Mouse (Mus musculus): Measurements from ENCODE around the gene Kank2. TPM values are rescaled to one million over a fixed set of nuclear protein-coding genes. Genes with fewer than 3 reads are reported as not detected.

The Kank2 gene
- polyA plus RNA-seq, 1 experiment from 2014 or later = 3.3 TPM

GRCm38 (mm10) chr9:21762135-21762534 lies 36.4 kb downstream of the Kank2 start:
- no peaks in the 10 kb centered on the region for H3K27me3 ChIP-seq (ENCODE audit: control insufficient read depth, insufficient read depth, low read length)
- ATAC-seq (ENCODE audit: low FRiP score) (no peak), DNase-seq (ENCODE audit: low spot score) (no peak)
- no peak overlapping the region for H3K27ac ChIP-seq
- H3K4me3 ChIP-seq (replicated peaks; ENCODE audit: low read length) = no peak overlapping the region
- peaks cover 5% of the 10 kb centered on the region; the same call in 1 of the 2 replicates for H3K4me1 ChIP-seq (replicated peaks; ENCODE audit: control insufficient read depth, insufficient read depth, low read length)
- no peaks in the 10 kb centered on the region for H3K36me3 ChIP-seq (replicated peaks; ENCODE audit: control insufficient read depth, insufficient read depth)
- H3K9ac ChIP-seq = no peak overlapping the region
- no peaks in the 10 kb centered on the region for H3K9me3 ChIP-seq (ENCODE audit: control insufficient read depth, low read length)
- no peak overlapping the region for H3K4me2 ChIP-seq (replicated peaks)

GRCm38 (mm10) chr9:21760155-21761088 lies 38.1 kb downstream of the Kank2 start, which contains the start of gene Spc24:
Gene Spc24, minus strand, starts transcription at chr9:21760303.
- Histone ChIP-seq H3K4me3 (replicated peaks; ENCODE audit: low read length) (peak within 1 kb of the TSS; percentile 63), H3K4me1 (replicated peaks; ENCODE audit: control insufficient read depth, insufficient read depth, low read length) (peaks cover 5% of the 10 kb centered on the region; the same call in 1 of the 2 replicates)
- 2% methylated on average over 40 of the region's 54 CpGs for WGBS

GRCm38 (mm10) chr9:21759718-21760117 lies 38.8 kb downstream of the Kank2 start:
- H3K27ac ChIP-seq = no peak overlapping the region
- peak overlapping the region; percentile 63 for H3K4me3 ChIP-seq (replicated peaks; ENCODE audit: low read length)
- H3K36me3 ChIP-seq (replicated peaks; ENCODE audit: control insufficient read depth, insufficient read depth) = no peaks in the 10 kb centered on the region
- no peaks in the 10 kb centered on the region for H3K9me3 ChIP-seq (ENCODE audit: control insufficient read depth, low read length)
- under 1% methylated on average over 20 of the region's 20 CpGs for WGBS
- peak overlapping the region; percentile 88 for H3K4me2 ChIP-seq (replicated peaks)
- H3K27me3 ChIP-seq (ENCODE audit: control insufficient read depth, insufficient read depth, low read length) = no peaks in the 10 kb centered on the region
- no peak for DNase-seq (ENCODE audit: low spot score)
- ATAC-seq (ENCODE audit: low FRiP score) = peak; percentile 19
- H3K9ac ChIP-seq = peak overlapping the region; percentile 57
- peaks cover 5% of the 10 kb centered on the region; the same call in 1 of the 2 replicates for H3K4me1 ChIP-seq (replicated peaks; ENCODE audit: control insufficient read depth, insufficient read depth, low read length)

More at GRCm38 (mm10) chr9:21760155-21761088, 38.1 kb downstream of the Kank2 start, which contains the start of gene Spc24:
- H3K27ac ChIP-seq = peak within 1 kb of the TSS; percentile 83
- peak; percentile 95 for DNase-seq (ENCODE audit: low spot score)
- peak within 1 kb of the TSS; percentile 57 for H3K9ac ChIP-seq
- no peaks in the 10 kb centered on the region for H3K9me3 ChIP-seq (ENCODE audit: control insufficient read depth, low read length)
- H3K36me3 ChIP-seq (replicated peaks; ENCODE audit: control insufficient read depth, insufficient read depth) = no peaks in the 10 kb centered on the region
- H3K4me2 ChIP-seq (replicated peaks) = peak within 1 kb of the TSS; percentile 88
- H3K27me3 ChIP-seq (ENCODE audit: control insufficient read depth, insufficient read depth, low read length) = no peaks in the 10 kb centered on the region
- ATAC-seq (ENCODE audit: low FRiP score) = peak; percentile 96

GRCm38 (mm10) chr9:21758576-21759529 lies 39.7 kb downstream of the Kank2 start:
- Histone ChIP-seq H3K9me3 (ENCODE audit: control insufficient read depth, low read length) (no peaks in the 10 kb centered on the region), H3K4me3 (replicated peaks; ENCODE audit: low read length) (peak overlapping the region; percentile 63; the same call in 1 of the 2 replicates), H3K27ac (no peak overlapping the region), H3K27me3 (ENCODE audit: control insufficient read depth, insufficient read depth, low read length) (no peaks in the 10 kb centered on the region), H3K4me2 (replicated peaks) (peak overlapping the region; percentile 88), H3K36me3 (replicated peaks; ENCODE audit: control insufficient read depth, insufficient read depth) (no peaks in the 10 kb centered on the region), H3K4me1 (replicated peaks; ENCODE audit: control insufficient read depth, insufficient read depth, low read length) (peaks cover 5% of the 10 kb centered on the region; the same call in 1 of the 2 replicates), H3K9ac (no peak overlapping the region)
- DNase-seq (ENCODE audit: low spot score) (no peak), ATAC-seq (ENCODE audit: low FRiP score) (no peak)
- WGBS = 64% methylated on average over 14 of the region's 14 CpGs

- Histone ChIP-seq H3K27me3 (ENCODE audit: control insufficient read depth, insufficient read depth, low read length) (no peaks in the 10 kb centered on the region), H3K4me3 (replicated peaks; ENCODE audit: low read length) (no peak overlapping the region), H3K4me2 (replicated peaks) (no peak overlapping the region), H3K4me1 (replicated peaks; ENCODE audit: control insufficient read depth, insufficient read depth, low read length) (peaks cover 3% of the 10 kb centered on the region; the same call in 1 of the 2 replicates), H3K9ac (no peak overlapping the region), H3K27ac (no peak overlapping the region), H3K36me3 (replicated peaks; ENCODE audit: control insufficient read depth, insufficient read depth) (peaks cover 2% of the 10 kb centered on the region; the same call in 1 of the 2 replicates), H3K9me3 (ENCODE audit: control insufficient read depth, low read length) (no peaks in the 10 kb centered on the region)
- DNase-seq (ENCODE audit: low spot score) (no peak), ATAC-seq (ENCODE audit: low FRiP score) (no peak)
- 80% methylated on average over 13 of the region's 13 CpGs for WGBS
Measured at GRCm38 (mm10) chr9:21754516-21755321, 43.8 kb downstream of the Kank2 start.

- no peaks in the 10 kb centered on the region for H3K9me3 ChIP-seq (ENCODE audit: control insufficient read depth, low read length)
- ATAC-seq (ENCODE audit: low FRiP score) (no peak), DNase-seq (ENCODE audit: low spot score) (no peak)
- 90% methylated on average over 2 of the region's 2 CpGs for WGBS
- H3K36me3 ChIP-seq (replicated peaks; ENCODE audit: control insufficient read depth, insufficient read depth) = peaks cover 9% of the 10 kb centered on the region; the same call in 1 of the 2 replicates
- no peak overlapping the region for H3K4me2 ChIP-seq (replicated peaks)
- H3K4me1 ChIP-seq (replicated peaks; ENCODE audit: control insufficient read depth, insufficient read depth, low read length) = no peaks in the 10 kb centered on the region
- H3K27me3 ChIP-seq (ENCODE audit: control insufficient read depth, insufficient read depth, low read length) = no peaks in the 10 kb centered on the region
- no peak overlapping the region for H3K27ac ChIP-seq
- H3K9ac ChIP-seq = no peak overlapping the region
- H3K4me3 ChIP-seq (replicated peaks; ENCODE audit: low read length) = no peak overlapping the region
Measured at GRCm38 (mm10) chr9:21754003-21754402, 44.5 kb downstream of the Kank2 start.

- no peak overlapping the region for H3K4me2 ChIP-seq (replicated peaks)
- H3K9me3 ChIP-seq (ENCODE audit: control insufficient read depth, low read length) = no peaks in the 10 kb centered on the region
- ATAC-seq (ENCODE audit: low FRiP score) (no peak), DNase-seq (ENCODE audit: low spot score) (no peak)
- H3K27me3 ChIP-seq (ENCODE audit: control insufficient read depth, insufficient read depth, low read length) = no peaks in the 10 kb centered on the region
- no peak overlapping the region for H3K27ac ChIP-seq
- no peak overlapping the region for H3K4me3 ChIP-seq (replicated peaks; ENCODE audit: low read length)
- no peak overlapping the region for H3K9ac ChIP-seq
- H3K4me1 ChIP-seq (replicated peaks; ENCODE audit: control insufficient read depth, insufficient read depth, low read length) = no peaks in the 10 kb centered on the region
- whole genome bisulfite sequencing = 58% methylated on average over 10 of the region's 10 CpGs
- peaks cover 26% of the 10 kb centered on the region for H3K36me3 ChIP-seq (replicated peaks; ENCODE audit: control insufficient read depth, insufficient read depth)
Measured at GRCm38 (mm10) chr9:21752252-21752792, 46.2 kb downstream of the Kank2 start.

- Histone ChIP-seq H3K4me1 (replicated peaks; ENCODE audit: control insufficient read depth, insufficient read depth, low read length) (no peaks in the 10 kb centered on the region), H3K9me3 (ENCODE audit: control insufficient read depth, low read length) (no peaks in the 10 kb centered on the region), H3K4me3 (replicated peaks; ENCODE audit: low read length) (no peak overlapping the region), H3K4me2 (replicated peaks) (no peak overlapping the region), H3K36me3 (replicated peaks; ENCODE audit: control insufficient read depth, insufficient read depth) (peaks cover 36% of the 10 kb centered on the region), H3K9ac (no peak overlapping the region), H3K27me3 (ENCODE audit: control insufficient read depth, insufficient read depth, low read length) (no peaks in the 10 kb centered on the region), H3K27ac (no peak overlapping the region)
- 67% methylated on average over 6 of the region's 6 CpGs for whole genome bisulfite sequencing
- no peak for ATAC-seq (ENCODE audit: low FRiP score)
- no peak for DNase-seq (ENCODE audit: low spot score)
Measured at GRCm38 (mm10) chr9:21751347-21751746, 47.2 kb downstream of the Kank2 start.

Data from hindbrain, embryonic 14.5 days (tissue).